Mouse (Mus musculus) embryonic facial prominence, embryonic 10.5 days (tissue): ENCODE data around the gene Gm8439. TPM values are rescaled to one million over a fixed set of nuclear protein-coding genes. Genes with fewer than 3 reads are reported as not detected.

Source experiments
- DNase-seq: peaks from one replicate; pipeline ENCODE4 v3.0.0-alpha.2; 2017; ENCODE audit warnings: low spot score
- H3K27ac ChIP-seq: fragments of 300-500 bp; sonication (generic); replicated peaks from 2 replicates; pipeline ENCODE4 v1.5.1; 2016; ENCODE audit warnings: mild to moderate bottlenecking
- H3K27me3 ChIP-seq: fragments of 300-500 bp; sonication (generic); replicated peaks from 2 replicates; pipeline ENCODE4 v1.6.1; 2016; ENCODE audit warnings: low read depth, mild to moderate bottlenecking; ENCODE audit not compliant: poor library complexity, severe bottlenecking
- H3K36me3 ChIP-seq: fragments of 300-500 bp; sonication (generic); replicated peaks from 2 replicates; pipeline ENCODE4 v1.6.1; 2016; ENCODE audit warnings: mild to moderate bottlenecking, moderate library complexity
- H3K4me1 ChIP-seq: fragments of 300-500 bp; sonication (generic); 2 replicates; pipeline ENCODE4 v1.6.1; 2016
- H3K4me3 ChIP-seq: fragments of 300-500 bp; sonication (generic); 2 replicates; pipeline ENCODE4 v1.5.1; 2016; ENCODE audit warnings: mild to moderate bottlenecking, moderate library complexity
- H3K9me3 ChIP-seq: fragments of 300-500 bp; sonication (generic); 2 replicates; pipeline ENCODE4 v1.6.1; 2016; ENCODE audit warnings: mild to moderate bottlenecking
- WGBS: fragments of 180-500 bp; shearing (Covaris S2); methylation state at CpG from one replicate; pipeline ENCODE4 v1.1.7; 2016; 5-methylcytosine and 5-hydroxymethylcytosine counted together
- polyA plus RNA-seq: library from polyadenylated mRNA; unstranded; fragments of >200 nt; fragmentation: Nextera tagmentation; extraction: Ambion mirVana; gene quantifications from 2 replicates; pipeline ENCODE4 v1.2.1, GENCODE M21; 2016

The Gm8439 gene
- not detected in 2 replicates for polyA plus RNA-seq

GRCm38 (mm10) chr4:120588445-120588844 is at the start of gene Gm8439:
TSS of gene Gm8439 (plus strand) at chr4:120588745.
- Histone ChIP-seq H3K9me3 (no peaks in the 10 kb centered on the region), H3K4me1 (peaks cover 16% of the 10 kb centered on the region), H3K36me3 (no peaks in the 10 kb centered on the region), H3K4me3 (no peak within 1 kb of the TSS), H3K27ac (no peak within 1 kb of the TSS), H3K27me3 (peaks cover 41% of the 10 kb centered on the region)
- DNase-seq: no peak
- 14% methylated on average over 4 of the region's 4 CpGs for WGBS

GRCm38 (mm10) chr4:120544896-120545295 is 43.6 kb upstream of the Gm8439 start:
- WGBS: 83% methylated on average over 1 of the region's 1 CpGs
- H3K27ac ChIP-seq: no peak overlapping the region
- H3K4me1 ChIP-seq: no peaks in the 10 kb centered on the region
- H3K4me3 ChIP-seq: no peak overlapping the region
- H3K9me3 ChIP-seq: no peaks in the 10 kb centered on the region
- peaks cover 99% of the 10 kb centered on the region for H3K36me3 ChIP-seq
- DNase-seq: no peak
- H3K27me3 ChIP-seq: no peaks in the 10 kb centered on the region

- no peak overlapping the region for H3K4me3 ChIP-seq
- H3K36me3 ChIP-seq: peaks cover 98% of the 10 kb centered on the region
- H3K27me3 ChIP-seq: no peaks in the 10 kb centered on the region
- 90% methylated on average over 6 of the region's 6 CpGs for WGBS
- H3K4me1 ChIP-seq: no peaks in the 10 kb centered on the region
- H3K9me3 ChIP-seq: no peaks in the 10 kb centered on the region
- no peak for DNase-seq
- H3K27ac ChIP-seq: no peak overlapping the region
Measured at GRCm38 (mm10) chr4:120556592-120556991, 32.0 kb upstream of the Gm8439 start.

GRCm38 (mm10) chr4:120565726-120566125 is 22.8 kb upstream of the Gm8439 start:
- Histone ChIP-seq H3K36me3 (peaks cover 64% of the 10 kb centered on the region), H3K27ac (no peak overlapping the region), H3K9me3 (no peaks in the 10 kb centered on the region), H3K4me3 (no peak overlapping the region), H3K4me1 (peaks cover 24% of the 10 kb centered on the region), H3K27me3 (no peaks in the 10 kb centered on the region)
- no peak for DNase-seq
- WGBS: 88% methylated on average over 2 of the region's 2 CpGs

- Histone ChIP-seq H3K4me1 (peaks cover 31% of the 10 kb centered on the region), H3K4me3 (peak overlapping the region; percentile 90), H3K36me3 (peaks cover 41% of the 10 kb centered on the region), H3K9me3 (no peaks in the 10 kb centered on the region), H3K27ac (no peak overlapping the region), H3K27me3 (no peaks in the 10 kb centered on the region)
- 71% methylated on average over 5 of the region's 5 CpGs for WGBS
- no peak for DNase-seq
Measured at GRCm38 (mm10) chr4:120568005-120568404, 20.5 kb upstream of the Gm8439 start.

GRCm38 (mm10) chr4:120569025-120569424 is 19.5 kb upstream of the Gm8439 start:
- H3K4me3 ChIP-seq: peak overlapping the region; percentile 90
- peaks cover 31% of the 10 kb centered on the region for H3K36me3 ChIP-seq
- no peaks in the 10 kb centered on the region for H3K9me3 ChIP-seq
- 14% methylated on average over 4 of the region's 4 CpGs for WGBS
- H3K27ac ChIP-seq: peak overlapping the region; percentile 98
- H3K4me1 ChIP-seq: peaks cover 31% of the 10 kb centered on the region
- no peak for DNase-seq
- no peaks in the 10 kb centered on the region for H3K27me3 ChIP-seq

- DNase-seq: peak; percentile 99
- Histone ChIP-seq H3K4me3 (peak within 1 kb of the TSS; percentile 90), H3K36me3 (peaks cover 23% of the 10 kb centered on the region), H3K4me1 (peaks cover 31% of the 10 kb centered on the region), H3K27me3 (no peaks in the 10 kb centered on the region), H3K27ac (peak within 1 kb of the TSS; percentile 98), H3K9me3 (no peaks in the 10 kb centered on the region)
- under 1% methylated on average over 97 of the region's 97 CpGs for WGBS
Measured at GRCm38 (mm10) chr4:120569486-120570437, 18.8 kb upstream of the Gm8439 start, which contains the start of gene Ctps. TSS of gene Ctps (minus strand) at chr4:120570276.

- WGBS: 2% methylated on average over 27 of the region's 27 CpGs
- no peaks in the 10 kb centered on the region for H3K27me3 ChIP-seq
- H3K36me3 ChIP-seq: peaks cover 15% of the 10 kb centered on the region
- no peak for DNase-seq
- peak overlapping the region; percentile 98 for H3K27ac ChIP-seq
- peaks cover 31% of the 10 kb centered on the region for H3K4me1 ChIP-seq
- H3K9me3 ChIP-seq: no peaks in the 10 kb centered on the region
- peak overlapping the region; percentile 90 for H3K4me3 ChIP-seq
Measured at GRCm38 (mm10) chr4:120570438-120571069, 18.0 kb upstream of the Gm8439 start.

- Histone ChIP-seq H3K27ac (peak overlapping the region; percentile 98; the same call in 1 of the 2 replicates), H3K9me3 (no peaks in the 10 kb centered on the region), H3K4me3 (peak overlapping the region; percentile 90), H3K36me3 (peaks cover 10% of the 10 kb centered on the region), H3K27me3 (no peaks in the 10 kb centered on the region), H3K4me1 (peaks cover 31% of the 10 kb centered on the region)
- 77% methylated on average over 3 of the region's 3 CpGs for WGBS
- DNase-seq: no peak
Measured at GRCm38 (mm10) chr4:120571070-120571464, 17.5 kb upstream of the Gm8439 start.

- no peaks in the 10 kb centered on the region for H3K27me3 ChIP-seq
- 86% methylated on average over 3 of the region's 3 CpGs for WGBS
- H3K9me3 ChIP-seq: no peaks in the 10 kb centered on the region
- H3K36me3 ChIP-seq: peaks cover 4% of the 10 kb centered on the region
- peaks cover 31% of the 10 kb centered on the region for H3K4me1 ChIP-seq
- H3K27ac ChIP-seq: no peak overlapping the region
- DNase-seq: no peak
- no peak overlapping the region for H3K4me3 ChIP-seq
Measured at GRCm38 (mm10) chr4:120571691-120572090, 16.9 kb upstream of the Gm8439 start.

GRCm38 (mm10) chr4:120580894-120581293 is 7.7 kb upstream of the Gm8439 start:
- 81% methylated on average over 5 of the region's 5 CpGs for WGBS
- H3K27ac ChIP-seq: no peak overlapping the region
- peaks cover 4% of the 10 kb centered on the region; the same call in 1 of the 2 replicates for H3K27me3 ChIP-seq
- H3K9me3 ChIP-seq: no peaks in the 10 kb centered on the region
- no peak for DNase-seq
- no peaks in the 10 kb centered on the region for H3K4me1 ChIP-seq
- no peaks in the 10 kb centered on the region for H3K36me3 ChIP-seq
- no peak overlapping the region for H3K4me3 ChIP-seq

GRCm38 (mm10) chr4:120581711-120582110 is 6.8 kb upstream of the Gm8439 start:
- Histone ChIP-seq H3K27ac (no peak overlapping the region), H3K36me3 (no peaks in the 10 kb centered on the region), H3K9me3 (no peaks in the 10 kb centered on the region), H3K27me3 (peaks cover 4% of the 10 kb centered on the region; the same call in 1 of the 2 replicates), H3K4me3 (no peak overlapping the region), H3K4me1 (no peaks in the 10 kb centered on the region)
- DNase-seq: no peak
- WGBS: 87% methylated on average over 9 of the region's 9 CpGs
